Mouse (Mus musculus) common myeloid progenitor, adult 5-6 weeks (primary cell): ENCODE data around the gene 1700029F12Rik. TPM values are rescaled to one million over a fixed set of nuclear protein-coding genes. Genes with fewer than 3 reads are reported as not detected.
"Not testable (repeated sequence)": the region's sequence is repeated elsewhere in the genome, so short reads cannot be mapped to it uniquely, and the experiment has no call there.

ENCODE experiments used
- ATAC-seq: replicated peaks from 2 replicates; pipeline ENCODE4 v1.8.0; 2016; ENCODE audit warnings: low read depth, mild to moderate bottlenecking, moderate TSS enrichment, inconsistent platforms; ENCODE audit not compliant: poor library complexity, severe bottlenecking
- total RNA-seq: library from RNA; stranded (forward); fragments of 200-1000, 187-1606 nt; gene quantifications from 2 replicates; pipeline ENCODE4 v1.2.3, GENCODE M21; 2017

The 1700029F12Rik gene
- not detected in 2 replicates for total RNA-seq

DNA sequence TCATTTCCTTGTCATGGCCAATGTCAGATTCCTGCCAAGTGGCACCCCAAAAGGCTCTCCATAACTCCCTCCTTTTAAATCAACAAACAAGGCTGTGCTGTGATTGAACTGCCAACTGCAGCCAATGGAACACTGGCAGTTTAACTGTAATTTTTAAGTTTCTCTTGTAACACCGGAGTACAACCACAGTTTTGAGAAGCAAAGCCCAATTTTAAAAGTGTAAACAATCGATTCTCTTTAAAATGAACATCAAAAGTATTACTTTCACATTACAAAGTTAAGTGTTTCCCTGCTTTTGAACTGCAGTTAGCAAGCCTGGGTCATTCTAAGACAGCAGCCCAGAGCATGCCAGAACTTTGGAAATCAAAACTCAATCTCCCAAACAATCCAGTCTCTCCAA lies at the start of gene 1700029F12Rik:
Gene 1700029F12Rik, minus strand, starts transcription at position 101 of the 400 bp plus-strand sequence.
- no peak for ATAC-seq

DNA sequence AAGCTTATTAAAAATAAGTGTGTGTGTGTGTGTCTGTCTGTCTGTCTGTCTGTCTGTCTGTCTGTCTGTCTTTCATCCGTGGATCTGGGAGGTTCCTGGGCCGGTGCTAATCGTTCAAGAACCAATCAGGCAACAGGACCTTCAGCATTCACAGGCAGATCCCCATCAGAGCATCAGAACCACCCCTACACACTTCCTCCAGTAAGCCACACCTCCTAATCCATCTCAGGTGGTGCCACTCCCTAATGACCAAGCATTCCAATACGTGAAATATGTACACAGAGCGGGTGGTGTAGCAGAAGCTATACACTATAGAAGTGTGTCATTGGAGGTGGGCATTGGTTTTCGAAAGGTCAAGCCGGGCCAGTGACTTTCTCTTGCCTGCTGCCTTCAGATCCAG lies 48.3 kb upstream of the 1700029F12Rik start:
- ATAC-seq = no peak

DNA sequence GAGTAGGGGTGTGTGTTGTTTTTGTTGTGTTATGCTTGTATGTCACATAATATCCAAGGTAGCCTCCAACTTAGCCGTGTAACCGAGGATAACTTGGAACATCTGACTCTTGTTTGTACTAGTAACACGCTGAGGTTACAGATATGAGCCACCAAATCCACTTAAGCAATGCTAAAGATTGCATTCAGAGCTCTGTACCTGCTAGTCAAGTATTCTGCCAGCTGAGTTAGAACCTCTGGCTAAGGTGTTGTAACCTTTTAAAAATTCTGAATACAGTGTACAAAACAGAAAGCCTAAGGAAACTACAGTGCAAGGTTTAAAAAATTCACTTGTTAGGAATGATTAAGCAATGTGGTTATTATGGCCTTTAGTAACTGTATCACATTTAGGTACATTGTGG lies 46.5 kb upstream of the 1700029F12Rik start:
- ATAC-seq = no peak

DNA sequence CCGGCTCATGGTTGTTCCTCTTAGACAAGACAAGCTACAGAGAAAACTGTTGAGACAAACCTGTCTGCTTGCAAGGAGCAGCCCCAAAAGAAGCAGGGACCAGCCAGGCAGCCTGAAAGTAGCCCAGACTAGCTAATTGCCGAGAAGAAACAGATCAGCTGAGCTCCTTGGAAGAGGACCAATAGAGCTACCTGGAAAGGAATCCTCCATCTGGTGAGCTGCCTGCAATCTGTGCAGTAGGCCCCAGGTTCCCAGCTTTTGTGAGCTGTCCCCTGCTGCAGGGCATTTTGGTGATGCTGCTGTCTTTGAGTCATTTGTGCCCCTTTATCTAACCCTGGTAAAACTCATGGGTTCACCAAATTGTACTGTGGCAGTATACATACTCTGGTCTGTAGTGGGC lies 46.0 kb upstream of the 1700029F12Rik start:
- no peak for ATAC-seq

DNA sequence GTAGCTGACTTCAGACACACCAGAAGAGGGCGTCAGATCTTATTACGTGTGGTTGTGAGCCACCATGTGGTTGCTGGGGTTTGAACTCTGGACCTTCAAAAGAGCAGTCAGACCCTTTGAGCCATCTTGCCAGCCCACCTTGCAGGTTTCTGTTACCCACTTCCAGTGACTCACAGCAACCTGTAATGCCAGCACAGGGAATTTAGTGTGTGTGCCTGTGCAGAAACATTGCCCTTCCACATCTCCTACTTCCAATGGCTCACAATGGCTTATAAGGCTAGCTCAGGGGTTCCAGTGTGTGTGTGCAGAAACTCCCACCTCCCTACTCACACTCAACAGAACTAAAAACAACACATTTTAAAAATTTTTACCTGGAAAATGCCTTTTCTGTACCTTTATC lies 43.4 kb upstream of the 1700029F12Rik start:
- ATAC-seq = no peak

DNA sequence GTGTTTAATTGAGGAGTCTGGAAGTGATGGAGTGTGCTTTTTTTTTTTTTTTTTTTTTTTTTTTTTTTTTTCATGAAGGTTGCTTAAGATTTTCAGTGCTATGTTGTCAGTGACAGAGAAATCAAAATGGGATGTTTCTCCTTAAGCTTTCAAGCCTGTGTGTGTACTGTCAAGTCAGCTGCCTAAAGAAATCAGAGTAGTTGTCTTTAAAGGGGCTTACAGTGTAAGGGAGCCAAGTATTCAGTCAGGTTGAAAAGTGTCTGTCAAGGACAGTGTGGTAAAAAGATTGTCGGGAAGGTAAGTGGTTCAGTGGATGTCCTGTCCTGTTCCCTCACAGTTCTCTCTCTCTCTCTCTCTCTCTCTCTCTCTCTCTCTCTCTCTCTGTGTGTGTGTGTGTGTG lies 39.3 kb upstream of the 1700029F12Rik start:
- ATAC-seq = no peak

DNA sequence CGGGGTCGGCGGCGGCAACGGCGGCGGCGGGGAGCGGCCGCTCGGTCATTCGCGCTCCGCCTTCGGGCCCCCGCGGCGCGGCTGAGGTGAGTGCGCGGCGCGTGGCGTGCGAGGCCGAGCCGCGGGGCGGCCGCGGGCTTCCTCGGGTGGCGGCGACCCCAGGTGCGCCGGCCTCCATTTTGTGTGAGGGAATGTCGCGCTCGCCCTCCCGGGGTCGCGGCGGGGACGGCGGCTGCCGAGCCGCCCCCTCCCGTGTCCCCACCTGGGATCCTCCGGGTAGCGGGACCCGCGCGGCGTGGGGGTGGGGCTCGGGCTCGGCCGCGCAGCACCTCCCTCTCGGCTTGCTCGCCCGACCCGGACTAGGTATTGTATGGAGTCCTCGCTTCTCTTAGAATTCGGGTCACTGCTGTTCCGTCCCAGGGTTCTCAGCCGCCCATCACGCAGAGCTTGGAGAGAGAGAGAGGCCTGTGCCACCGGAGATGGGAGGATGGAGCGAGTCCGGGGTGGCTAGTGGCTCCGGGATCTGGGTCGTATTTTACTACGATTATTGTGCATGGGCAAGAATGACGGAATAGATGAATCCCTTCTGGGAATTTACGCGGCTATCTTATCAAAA lies 37.6 kb upstream of the 1700029F12Rik start:
- ATAC-seq = peak; percentile 39; the same call in 1 of the 2 replicates

DNA sequence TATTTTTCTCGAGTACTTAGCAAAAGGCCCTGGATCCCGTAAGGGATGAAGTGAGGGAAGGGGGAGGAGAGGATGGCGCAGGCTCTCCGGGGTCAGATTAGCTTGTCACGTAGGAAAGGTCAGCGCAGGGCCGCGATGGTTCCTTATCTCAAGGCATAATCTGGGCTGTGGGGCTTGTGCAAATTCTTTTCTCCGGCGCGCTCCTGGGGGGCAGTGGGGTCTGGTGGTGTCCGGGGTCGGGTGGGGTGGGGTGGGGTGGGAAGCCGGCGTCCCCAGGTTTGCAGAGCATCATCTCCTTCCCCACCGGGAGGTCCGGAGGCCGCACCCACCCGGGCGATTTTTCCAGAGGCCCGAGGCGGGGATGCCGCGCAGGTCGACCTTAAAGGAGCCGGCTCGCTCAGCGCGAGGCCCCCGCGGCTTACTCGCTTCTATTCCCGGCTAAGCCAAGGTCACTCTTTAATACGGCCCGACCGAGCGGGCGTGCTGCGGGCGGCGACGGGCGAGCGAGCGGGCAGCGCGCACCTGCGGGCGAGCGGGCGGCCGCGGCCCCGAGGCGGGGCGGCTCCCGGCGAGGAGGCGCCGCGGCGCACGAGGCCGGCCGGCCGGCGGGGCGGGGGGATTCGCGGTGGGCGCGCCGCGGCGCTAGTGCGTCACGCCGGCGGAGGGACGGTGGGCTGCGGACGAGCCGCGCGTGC lies 36.9 kb upstream of the 1700029F12Rik start:
- ATAC-seq = no peak

DNA sequence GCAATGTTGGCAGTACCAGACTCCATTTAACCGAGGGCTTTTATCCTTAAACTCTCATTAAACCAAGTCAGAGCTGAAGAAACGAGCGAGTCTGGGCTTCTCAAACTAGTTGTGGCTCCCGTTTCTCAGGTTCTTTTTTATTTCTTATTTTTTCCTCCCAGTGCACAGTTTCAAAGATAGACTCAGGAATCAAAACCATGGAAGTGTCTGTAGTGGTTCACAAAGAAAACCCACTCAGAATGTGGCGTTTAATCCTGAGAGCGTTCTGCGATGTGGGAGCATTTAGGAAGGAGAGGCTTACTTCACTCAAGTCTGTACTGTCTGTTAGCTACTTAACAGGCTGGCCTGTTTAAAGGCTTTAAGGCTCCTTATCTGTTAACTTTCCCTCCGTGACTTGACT lies 34.0 kb upstream of the 1700029F12Rik start:
- no peak for ATAC-seq

DNA sequence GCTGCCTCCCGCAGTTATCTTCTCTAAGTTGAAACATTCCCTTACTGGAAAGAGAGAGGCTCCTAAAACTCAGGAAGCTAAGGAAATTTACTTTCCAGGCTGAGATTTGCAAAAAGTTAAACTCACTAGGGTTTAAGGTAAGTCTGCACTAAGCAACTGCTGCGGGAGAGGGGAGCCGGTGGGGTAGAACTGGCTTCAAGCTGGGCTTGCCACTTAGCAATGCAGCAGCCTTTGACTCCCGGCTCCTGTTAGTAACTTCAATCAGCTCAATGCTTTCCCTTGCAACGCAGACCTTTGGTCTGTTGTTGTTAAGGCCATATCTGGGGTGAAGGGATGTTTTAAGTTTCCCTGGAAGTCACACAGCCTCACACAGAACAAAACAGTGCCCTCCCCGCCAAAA lies 33.5 kb upstream of the 1700029F12Rik start:
- no peak for ATAC-seq

DNA sequence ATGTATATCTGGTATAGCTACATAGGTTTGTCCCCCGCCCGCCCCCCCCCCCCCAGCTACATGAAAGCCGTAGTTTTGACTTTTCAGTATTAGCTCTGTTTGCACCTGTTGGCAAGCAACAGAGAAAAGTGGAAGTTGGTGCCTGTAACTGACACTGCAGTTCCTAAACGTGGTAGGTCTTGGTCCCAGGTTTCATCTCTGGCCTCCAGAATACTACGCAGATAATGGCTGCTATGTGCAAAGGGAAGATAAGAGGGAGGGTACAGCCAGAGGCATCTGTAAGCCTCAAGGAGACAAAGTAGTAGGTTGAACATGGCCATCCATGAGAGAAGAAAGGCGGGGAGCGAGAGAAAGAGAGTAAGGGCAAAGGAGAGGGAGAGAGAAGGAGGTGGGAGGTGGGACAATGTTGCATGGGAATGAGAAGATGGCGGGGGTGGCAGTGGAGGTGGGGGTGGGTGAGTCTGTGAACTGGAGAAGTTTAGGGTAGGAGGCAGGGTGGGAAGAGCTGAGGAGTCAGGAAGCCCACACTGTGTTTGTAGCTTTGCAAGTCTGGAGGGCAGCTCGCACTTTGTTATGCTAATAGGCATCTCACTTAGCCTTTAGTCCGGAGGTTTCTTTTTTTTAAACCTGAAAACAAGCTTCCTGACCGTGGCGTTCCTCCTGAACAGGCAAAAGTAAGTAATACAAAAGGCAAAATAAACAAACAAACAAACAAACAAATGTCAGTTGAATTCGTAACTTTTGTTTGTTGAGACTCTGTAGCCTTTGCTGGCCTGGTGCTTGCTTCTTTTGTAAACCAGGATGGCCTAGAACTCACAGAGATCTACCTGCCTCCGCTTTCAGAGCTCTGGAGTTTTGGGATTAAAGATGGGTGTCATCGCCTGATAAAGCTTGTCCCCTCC lies 32.7 kb upstream of the 1700029F12Rik start, which contains the start of gene Fam169a:
Gene Fam169a, plus strand, starts transcription at position 638 of the 902 bp plus-strand sequence.
- ATAC-seq = peak; percentile 69

DNA sequence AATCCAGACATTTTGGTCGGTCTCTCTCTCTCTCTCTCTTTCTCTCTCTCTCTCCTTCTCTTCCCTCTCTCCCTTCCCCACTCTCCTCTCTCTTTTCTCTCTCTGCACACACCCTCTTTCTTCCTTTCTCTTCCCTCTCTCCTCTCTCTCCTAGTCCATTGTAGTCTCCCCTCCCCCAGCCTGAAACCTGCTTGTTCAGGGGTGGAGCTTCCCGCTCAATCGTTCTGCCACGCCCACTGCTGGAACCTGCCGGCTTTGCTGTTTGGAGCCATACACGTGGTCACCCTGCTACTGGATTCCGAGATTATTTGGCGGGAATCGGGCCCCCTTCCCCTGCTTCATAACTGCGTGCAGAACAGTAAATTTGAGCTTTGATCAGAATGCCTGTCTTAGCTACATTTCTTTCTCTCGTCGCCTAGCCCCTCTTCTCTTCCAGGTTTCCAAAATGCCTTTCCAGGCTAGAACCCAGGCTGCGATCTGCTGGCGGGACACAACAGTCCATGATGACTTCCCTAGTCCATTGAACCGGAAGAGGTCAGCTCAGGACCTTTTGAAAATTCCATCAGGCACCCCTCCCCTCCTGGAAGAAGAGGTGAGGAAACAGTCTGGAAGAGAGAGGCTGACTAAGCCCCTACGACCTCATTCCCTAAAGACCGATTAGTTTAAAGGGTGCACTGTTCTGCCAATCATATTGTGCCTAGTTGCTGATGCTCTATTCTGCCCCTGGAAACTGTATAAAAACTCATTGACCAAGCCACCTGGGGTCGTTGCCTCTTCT lies 30.9 kb upstream of the 1700029F12Rik start:
- ATAC-seq = not testable (repeated sequence)

DNA sequence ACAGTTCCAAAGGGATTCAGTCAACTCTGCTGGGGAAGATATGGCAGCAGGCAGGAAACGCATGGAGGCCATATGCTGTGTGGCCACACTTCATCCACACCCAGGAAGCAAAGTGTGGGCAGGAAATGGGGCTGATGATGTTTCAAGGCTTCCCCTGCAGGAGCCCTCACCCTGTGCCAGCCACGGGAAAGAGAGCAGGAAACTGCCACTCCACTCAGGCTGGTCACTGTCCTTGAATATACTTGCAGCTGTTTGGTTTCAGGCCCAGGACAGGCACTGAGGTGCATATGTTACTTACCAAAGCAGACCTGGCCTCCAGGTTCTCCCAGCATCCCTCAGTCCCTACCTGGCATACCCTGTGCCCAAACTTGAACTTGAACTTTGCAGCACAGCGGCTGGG lies 30.3 kb upstream of the 1700029F12Rik start:
- ATAC-seq = peak; percentile 47

DNA sequence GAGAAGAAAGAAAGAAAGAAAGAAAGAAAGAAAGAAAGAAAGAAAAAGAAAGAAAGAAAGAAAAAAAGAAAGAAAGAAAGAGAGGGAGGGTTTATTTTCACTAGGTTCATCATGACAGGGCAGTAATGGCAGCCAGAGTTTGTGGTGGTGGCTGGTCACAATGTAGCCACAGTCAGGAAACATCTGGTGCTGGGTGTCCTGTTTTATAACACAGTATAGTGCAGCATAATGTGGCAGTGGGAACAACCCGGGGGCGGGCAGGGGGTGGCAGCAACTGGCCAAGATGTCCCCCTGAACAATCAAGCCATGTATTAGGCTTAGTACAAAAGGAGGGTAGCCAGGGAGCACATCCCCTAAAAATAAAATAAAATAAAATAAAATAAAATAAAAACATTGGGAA lies 29.3 kb upstream of the 1700029F12Rik start:
- ATAC-seq = peak; percentile 84

DNA sequence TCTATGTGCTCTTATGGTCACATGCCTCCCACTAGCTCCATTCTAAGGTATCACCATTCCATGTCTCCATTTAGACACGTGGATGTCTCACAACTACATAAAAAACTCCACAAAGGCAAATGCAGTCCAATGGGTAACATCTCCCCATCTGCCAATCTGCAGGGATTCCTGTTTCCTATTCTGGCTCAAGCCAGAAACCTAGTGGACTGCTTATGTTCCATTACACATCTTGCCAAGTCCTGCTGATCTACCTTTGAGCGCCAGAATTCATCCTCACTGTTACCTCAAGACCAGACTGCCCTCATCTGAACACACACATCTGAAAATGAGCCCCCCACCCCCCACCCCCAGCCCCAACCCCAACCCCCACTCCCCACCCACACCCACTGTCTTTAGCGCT lies 28.0 kb upstream of the 1700029F12Rik start:
- no peak for ATAC-seq

DNA sequence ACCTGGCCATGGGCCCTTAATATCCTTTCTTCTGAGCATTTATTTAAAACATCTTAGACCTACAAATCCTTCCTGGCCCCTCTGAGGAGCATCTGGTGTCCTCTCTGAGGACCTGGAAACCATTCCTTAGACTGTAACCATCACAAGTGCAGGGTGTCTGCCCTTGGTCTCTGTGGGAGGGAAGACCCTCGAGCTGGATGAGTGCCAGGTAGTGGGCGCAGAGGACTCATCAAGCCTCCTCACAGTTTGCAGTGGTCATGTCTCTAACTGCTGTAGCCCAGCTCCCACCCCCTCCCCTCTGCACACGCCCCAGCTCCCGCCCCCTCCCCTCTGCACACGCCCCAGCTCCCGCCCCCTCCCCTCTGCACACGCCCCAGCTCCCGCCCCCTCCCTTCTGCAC lies 26.2 kb upstream of the 1700029F12Rik start:
- ATAC-seq = no peak

DNA sequence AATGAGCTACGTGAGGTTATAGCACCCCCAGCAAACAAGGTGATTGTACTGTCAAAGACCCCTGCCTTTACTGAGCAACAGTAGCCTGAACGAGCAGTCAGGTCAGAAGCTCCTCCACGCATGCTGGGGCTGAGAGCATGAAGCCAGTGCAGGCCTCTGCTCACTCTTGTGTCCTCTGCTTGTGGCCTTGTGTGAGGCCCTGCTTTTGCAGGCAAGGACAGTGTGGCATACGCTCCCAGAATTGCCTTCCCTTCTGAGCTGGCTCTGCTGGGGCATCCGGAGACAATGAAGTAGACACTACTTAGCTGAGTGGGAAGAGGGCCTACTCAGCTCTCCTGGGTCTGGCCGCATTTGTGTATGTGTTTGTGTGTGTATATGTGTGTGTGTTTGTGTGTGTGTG lies 25.6 kb upstream of the 1700029F12Rik start:
- no peak for ATAC-seq

DNA sequence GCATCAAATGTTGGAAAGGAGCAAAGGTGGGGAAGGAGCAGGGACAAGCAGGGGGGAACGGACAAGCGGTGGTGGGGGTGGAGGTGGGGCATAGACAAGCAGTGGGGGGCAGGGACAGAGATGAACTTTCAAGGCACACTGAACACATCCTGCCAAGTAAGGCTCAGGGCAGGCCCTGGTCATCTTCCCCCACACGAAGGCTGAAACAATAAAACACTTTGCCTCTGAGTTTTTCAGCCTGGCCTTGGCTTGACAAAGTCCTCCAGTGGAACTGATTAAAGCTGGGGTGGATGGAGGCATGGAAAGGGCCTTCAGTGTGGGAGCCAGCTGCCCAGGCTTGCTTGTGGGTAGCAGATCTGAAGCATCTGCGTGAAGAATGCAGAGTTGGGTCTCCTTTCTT lies 23.7 kb upstream of the 1700029F12Rik start:
- ATAC-seq = no peak

DNA sequence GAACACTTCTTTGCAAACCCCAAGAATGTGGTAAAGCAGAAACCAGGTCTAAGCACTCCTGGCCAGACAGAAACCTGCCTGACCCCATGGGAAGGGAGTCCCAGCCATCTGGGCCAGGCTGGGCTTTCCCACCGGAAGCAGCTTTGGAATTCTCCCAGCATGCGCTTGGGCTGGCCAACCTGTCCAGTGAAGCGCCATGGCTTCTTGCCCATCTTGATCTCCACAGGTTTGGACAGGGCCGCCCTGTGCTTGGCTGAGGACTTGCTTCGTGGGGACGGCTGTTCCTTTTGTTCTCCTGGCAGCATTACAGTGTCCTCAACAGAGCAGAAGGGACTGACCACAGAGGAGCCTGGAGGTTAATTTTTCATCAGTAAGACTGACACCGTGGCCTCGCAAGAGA lies 19.7 kb upstream of the 1700029F12Rik start:
- ATAC-seq = no peak

DNA sequence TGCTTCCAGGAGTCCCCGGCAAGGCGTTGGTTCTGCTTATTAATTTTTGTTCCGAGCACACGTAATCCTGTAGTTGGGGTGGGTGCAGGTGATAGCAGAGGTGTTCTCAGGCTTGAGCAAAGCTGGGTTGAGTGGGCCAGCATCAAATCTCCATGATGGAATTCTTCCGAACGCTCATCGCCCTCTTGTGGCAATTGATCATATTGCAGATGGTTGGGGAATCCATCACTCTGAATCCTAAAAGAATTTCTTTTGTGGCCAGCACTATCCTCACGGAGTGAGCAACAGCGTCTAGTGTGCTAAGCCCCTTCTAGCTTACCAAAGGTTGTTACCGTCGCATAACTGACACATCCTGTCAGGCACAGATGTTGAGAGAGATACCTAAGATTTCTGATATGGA lies 18.5 kb upstream of the 1700029F12Rik start:
- ATAC-seq = peak; percentile 68
